Mouse (Mus musculus): ENCODE data around the gene Syt1. TPM values are rescaled to one million over a fixed set of nuclear protein-coding genes. Genes with fewer than 3 reads are reported as not detected.

Gene Syt1
- polyA plus RNA-seq, 1 experiment from 2014 or later: 5.5 TPM

- no peaks in the 10 kb centered on the region for H3K27me3 ChIP-seq
- H3K36me3 ChIP-seq: no peaks in the 10 kb centered on the region
- no peak overlapping the region for H3K27ac ChIP-seq
- H3K4me3 ChIP-seq: no peak overlapping the region
- WGBS: 90% methylated on average over 6 of the region's 6 CpGs
- H3K9ac ChIP-seq: no peak overlapping the region
- H3K9me3 ChIP-seq: no peaks in the 10 kb centered on the region
- no peak overlapping the region for H3K4me2 ChIP-seq (replicated peaks)
- H3K4me1 ChIP-seq: no peaks in the 10 kb centered on the region
- ATAC-seq (ENCODE audit: insufficient number of reproducible peaks, insufficient read depth, low FRiP score, low TSS enrichment): no peak
Measured at GRCm38 (mm10) chr10:108822273-108822672, 188.5 kb downstream of the Syt1 start.

- no peaks in the 10 kb centered on the region for H3K4me1 ChIP-seq
- no peaks in the 10 kb centered on the region for H3K36me3 ChIP-seq
- H3K27me3 ChIP-seq: no peaks in the 10 kb centered on the region
- H3K9ac ChIP-seq: no peak overlapping the region
- ATAC-seq (ENCODE audit: insufficient number of reproducible peaks, insufficient read depth, low FRiP score, low TSS enrichment): no peak
- no peaks in the 10 kb centered on the region for H3K9me3 ChIP-seq
- no peak overlapping the region for H3K4me3 ChIP-seq
- H3K4me2 ChIP-seq (replicated peaks): no peak overlapping the region
- no peak overlapping the region for H3K27ac ChIP-seq
- 87% methylated on average over 6 of the region's 6 CpGs for WGBS
Measured at GRCm38 (mm10) chr10:108815339-108815738, 195.4 kb downstream of the Syt1 start.

GRCm38 (mm10) chr10:108804380-108804779 lies 206.4 kb downstream of the Syt1 start:
- Histone ChIP-seq H3K36me3 (no peaks in the 10 kb centered on the region), H3K4me3 (no peak overlapping the region), H3K9ac (no peak overlapping the region), H3K27ac (no peak overlapping the region), H3K9me3 (no peaks in the 10 kb centered on the region), H3K27me3 (no peaks in the 10 kb centered on the region), H3K4me1 (no peaks in the 10 kb centered on the region), H3K4me2 (replicated peaks) (no peak overlapping the region)
- ATAC-seq (ENCODE audit: insufficient number of reproducible peaks, insufficient read depth, low FRiP score, low TSS enrichment): no peak
- 85% methylated on average over 1 of the region's 1 CpGs for WGBS

GRCm38 (mm10) chr10:108800776-108801175 lies 210.0 kb downstream of the Syt1 start:
- Histone ChIP-seq H3K9me3 (no peaks in the 10 kb centered on the region), H3K36me3 (no peaks in the 10 kb centered on the region), H3K27ac (no peak overlapping the region), H3K4me1 (no peaks in the 10 kb centered on the region), H3K4me2 (replicated peaks) (no peak overlapping the region), H3K9ac (no peak overlapping the region), H3K27me3 (no peaks in the 10 kb centered on the region), H3K4me3 (no peak overlapping the region)
- no peak for ATAC-seq (ENCODE audit: insufficient number of reproducible peaks, insufficient read depth, low FRiP score, low TSS enrichment)
- WGBS: 88% methylated on average over 7 of the region's 7 CpGs

GRCm38 (mm10) chr10:108798826-108799225 lies 212.0 kb downstream of the Syt1 start:
- WGBS: 88% methylated on average over 4 of the region's 4 CpGs
- no peaks in the 10 kb centered on the region for H3K36me3 ChIP-seq
- H3K27me3 ChIP-seq: no peaks in the 10 kb centered on the region
- no peak overlapping the region for H3K4me2 ChIP-seq (replicated peaks)
- no peak overlapping the region for H3K27ac ChIP-seq
- H3K4me1 ChIP-seq: no peaks in the 10 kb centered on the region
- H3K4me3 ChIP-seq: no peak overlapping the region
- ATAC-seq (ENCODE audit: insufficient number of reproducible peaks, insufficient read depth, low FRiP score, low TSS enrichment): no peak
- H3K9me3 ChIP-seq: no peaks in the 10 kb centered on the region
- no peak overlapping the region for H3K9ac ChIP-seq

- H3K27ac ChIP-seq: no peak overlapping the region
- ATAC-seq (ENCODE audit: insufficient number of reproducible peaks, insufficient read depth, low FRiP score, low TSS enrichment): no peak
- 86% methylated on average over 5 of the region's 5 CpGs for WGBS
Measured at GRCm38 (mm10) chr10:108782817-108783216, 228.0 kb downstream of the Syt1 start.

GRCm38 (mm10) chr10:108780614-108781013 lies 230.2 kb downstream of the Syt1 start:
- ATAC-seq (ENCODE audit: insufficient number of reproducible peaks, insufficient read depth, low FRiP score, low TSS enrichment): no peak

More at GRCm38 (mm10) chr10:108782817-108783216, 228.0 kb downstream of the Syt1 start:
- no peaks in the 10 kb centered on the region for H3K9me3 ChIP-seq
- no peak overlapping the region for H3K4me3 ChIP-seq
- H3K36me3 ChIP-seq: no peaks in the 10 kb centered on the region
- H3K27me3 ChIP-seq: no peaks in the 10 kb centered on the region
- H3K4me1 ChIP-seq: no peaks in the 10 kb centered on the region
- no peak overlapping the region for H3K4me2 ChIP-seq (replicated peaks)
- no peak overlapping the region for H3K9ac ChIP-seq

GRCm38 (mm10) chr10:108776735-108777134 lies 234.0 kb downstream of the Syt1 start:
- Histone ChIP-seq H3K4me3 (no peak overlapping the region), H3K4me2 (replicated peaks) (no peak overlapping the region), H3K4me1 (no peaks in the 10 kb centered on the region), H3K9ac (no peak overlapping the region), H3K9me3 (no peaks in the 10 kb centered on the region), H3K36me3 (no peaks in the 10 kb centered on the region), H3K27ac (no peak overlapping the region), H3K27me3 (no peaks in the 10 kb centered on the region)
- 73% methylated on average over 8 of the region's 8 CpGs for WGBS
- ATAC-seq (ENCODE audit: insufficient number of reproducible peaks, insufficient read depth, low FRiP score, low TSS enrichment): no peak

More at GRCm38 (mm10) chr10:108780614-108781013, 230.2 kb downstream of the Syt1 start:
- H3K9me3 ChIP-seq: no peaks in the 10 kb centered on the region
- no peak overlapping the region for H3K4me2 ChIP-seq (replicated peaks)
- no peaks in the 10 kb centered on the region for H3K27me3 ChIP-seq
- H3K4me3 ChIP-seq: no peak overlapping the region
- no peaks in the 10 kb centered on the region for H3K4me1 ChIP-seq
- WGBS: 80% methylated on average over 3 of the region's 3 CpGs
- no peak overlapping the region for H3K27ac ChIP-seq
- no peak overlapping the region for H3K9ac ChIP-seq
- no peaks in the 10 kb centered on the region for H3K36me3 ChIP-seq

- no peak overlapping the region for H3K4me2 ChIP-seq (replicated peaks)
- no peak overlapping the region for H3K27ac ChIP-seq
- no peak overlapping the region for H3K9ac ChIP-seq
- H3K4me3 ChIP-seq: no peak overlapping the region
- H3K9me3 ChIP-seq: no peaks in the 10 kb centered on the region
- no peaks in the 10 kb centered on the region for H3K4me1 ChIP-seq
- no peak for ATAC-seq (ENCODE audit: insufficient number of reproducible peaks, insufficient read depth, low FRiP score, low TSS enrichment)
- no peaks in the 10 kb centered on the region for H3K36me3 ChIP-seq
- WGBS: 77% methylated on average over 6 of the region's 6 CpGs
- no peaks in the 10 kb centered on the region for H3K27me3 ChIP-seq
Measured at GRCm38 (mm10) chr10:108771081-108771480, 239.7 kb downstream of the Syt1 start.

- Histone ChIP-seq H3K27me3 (no peaks in the 10 kb centered on the region), H3K4me2 (replicated peaks) (no peak overlapping the region), H3K4me3 (no peak overlapping the region), H3K4me1 (no peaks in the 10 kb centered on the region), H3K9me3 (no peaks in the 10 kb centered on the region), H3K27ac (no peak overlapping the region), H3K36me3 (no peaks in the 10 kb centered on the region), H3K9ac (no peak overlapping the region)
- ATAC-seq (ENCODE audit: insufficient number of reproducible peaks, insufficient read depth, low FRiP score, low TSS enrichment): no peak
Measured at GRCm38 (mm10) chr10:108765564-108765963, 245.2 kb downstream of the Syt1 start.

GRCm38 (mm10) chr10:108763722-108764121 lies 247.1 kb downstream of the Syt1 start:
- 87% methylated on average over 6 of the region's 6 CpGs for WGBS

GRCm38 (mm10) chr10:108753304-108753703 lies 257.5 kb downstream of the Syt1 start:
- no peaks in the 10 kb centered on the region for H3K36me3 ChIP-seq
- no peak overlapping the region for H3K4me2 ChIP-seq (replicated peaks)
- 74% methylated on average over 2 of the region's 2 CpGs for WGBS
- H3K27me3 ChIP-seq: no peaks in the 10 kb centered on the region
- no peak overlapping the region for H3K4me3 ChIP-seq
- H3K4me1 ChIP-seq: no peaks in the 10 kb centered on the region
- no peaks in the 10 kb centered on the region for H3K9me3 ChIP-seq
- ATAC-seq (ENCODE audit: insufficient number of reproducible peaks, insufficient read depth, low FRiP score, low TSS enrichment): no peak
- H3K27ac ChIP-seq: no peak overlapping the region
- H3K9ac ChIP-seq: no peak overlapping the region

More at GRCm38 (mm10) chr10:108763722-108764121, 247.1 kb downstream of the Syt1 start:
- H3K36me3 ChIP-seq: no peaks in the 10 kb centered on the region
- H3K27me3 ChIP-seq: no peaks in the 10 kb centered on the region
- no peak overlapping the region for H3K4me3 ChIP-seq
- no peak overlapping the region for H3K27ac ChIP-seq
- ATAC-seq (ENCODE audit: insufficient number of reproducible peaks, insufficient read depth, low FRiP score, low TSS enrichment): no peak
- H3K4me2 ChIP-seq (replicated peaks): no peak overlapping the region
- no peaks in the 10 kb centered on the region for H3K9me3 ChIP-seq
- no peak overlapping the region for H3K9ac ChIP-seq
- H3K4me1 ChIP-seq: no peaks in the 10 kb centered on the region

GRCm38 (mm10) chr10:108743759-108744158 lies 267.0 kb downstream of the Syt1 start:
- Histone ChIP-seq H3K27ac (no peak overlapping the region), H3K4me2 (replicated peaks) (no peak overlapping the region), H3K4me1 (no peaks in the 10 kb centered on the region), H3K36me3 (no peaks in the 10 kb centered on the region), H3K9me3 (no peaks in the 10 kb centered on the region), H3K27me3 (no peaks in the 10 kb centered on the region), H3K9ac (no peak overlapping the region), H3K4me3 (no peak overlapping the region)
- 87% methylated on average over 2 of the region's 2 CpGs for WGBS
- no peak for ATAC-seq (ENCODE audit: insufficient number of reproducible peaks, insufficient read depth, low FRiP score, low TSS enrichment)

Data from embryonic facial prominence, embryonic 12.5 days (tissue).